Mouse (Mus musculus): ENCODE data around the gene Clp1. TPM values are rescaled to one million over a fixed set of nuclear protein-coding genes. Genes with fewer than 3 reads are reported as not detected.

Gene Clp1
- polyA plus RNA-seq, 1 experiment from 2014 or later = 28.7 TPM

MicroRNA genes within 50 kb of the gene (microRNA counts, 519-probe panel; counts per million panel counts)
- 4,650 counts per million, percentile 98 among the panel's probes with 10 or more counts for microRNA mmu-miR-130a

Small RNAs within 50 kb of the gene (microRNA-seq; reads per million reads assigned to microRNA genes)
- 21,511 reads per million, percentile 97 among the genes with 10 or more reads in this experiment for gene Mir130a

Other genes with a start within 250 kb of the Clp1 start
- gene Ctnnd1, start 76.6 kb downstream of the Clp1 start, polyA plus RNA-seq (2015; fragmentation: Nextera tagmentation; extraction: Ambion mirVana) = 51.3 and 52.7 TPM in 2 replicates
- gene Btbd18, start 68.3 kb downstream of the Clp1 start, polyA plus RNA-seq (2015; fragmentation: Nextera tagmentation; extraction: Ambion mirVana) = 0.08 and 0.11 TPM in 2 replicates
- gene Selenoh, start 56.6 kb downstream of the Clp1 start, polyA plus RNA-seq (2015; fragmentation: Nextera tagmentation; extraction: Ambion mirVana) = 211 and 227 TPM in 2 replicates
- gene Gm28635, start 49.3 kb downstream of the Clp1 start, polyA plus RNA-seq (2015; fragmentation: Nextera tagmentation; extraction: Ambion mirVana) = not detected in 2 replicates
- 27.6 and 30.3 TPM in 2 replicates for gene Med19, start 48.9 kb downstream of the Clp1 start, polyA plus RNA-seq (2015; fragmentation: Nextera tagmentation; extraction: Ambion mirVana)
- 95.2 and 98.7 TPM in 2 replicates for gene Tmx2, start 48.2 kb downstream of the Clp1 start, polyA plus RNA-seq (2015; fragmentation: Nextera tagmentation; extraction: Ambion mirVana)
- gene Zdhhc5, start 12.2 kb downstream of the Clp1 start, polyA plus RNA-seq (2015; fragmentation: Nextera tagmentation; extraction: Ambion mirVana) = 32.1 and 32.5 TPM in 2 replicates
- gene Ypel4, start 6.7 kb upstream of the Clp1 start, polyA plus RNA-seq (2015; fragmentation: Nextera tagmentation; extraction: Ambion mirVana) = 5.7 and 7.1 TPM in 2 replicates
- 6.5 and 7.0 TPM in 2 replicates for gene Gm19426, start 16.3 kb upstream of the Clp1 start, polyA plus RNA-seq (2015; fragmentation: Nextera tagmentation; extraction: Ambion mirVana)
- 47.0 and 55.8 TPM in 2 replicates for gene Serping1, start 48.1 kb upstream of the Clp1 start, polyA plus RNA-seq (2015; fragmentation: Nextera tagmentation; extraction: Ambion mirVana)
- 45.5 and 49.2 TPM in 2 replicates for gene Ube2l6, start 71.5 kb upstream of the Clp1 start, polyA plus RNA-seq (2015; fragmentation: Nextera tagmentation; extraction: Ambion mirVana)
- 0.76 and 3.4 TPM in 2 replicates for gene Smtnl1, start 95.3 kb upstream of the Clp1 start, polyA plus RNA-seq (2015; fragmentation: Nextera tagmentation; extraction: Ambion mirVana)
- 45.0 and 49.8 TPM in 2 replicates for gene Timm10, start 99.6 kb upstream of the Clp1 start, polyA plus RNA-seq (2015; fragmentation: Nextera tagmentation; extraction: Ambion mirVana)
- gene Slc43a1, start 111.5 kb upstream of the Clp1 start, polyA plus RNA-seq (2015; fragmentation: Nextera tagmentation; extraction: Ambion mirVana) = 14.5 and 16.5 TPM in 2 replicates
- 0.96 TPM in 2 replicates for gene Rtn4rl2, start 159.4 kb upstream of the Clp1 start, polyA plus RNA-seq (2015; fragmentation: Nextera tagmentation; extraction: Ambion mirVana)
- gene Slc43a3, start 209.2 kb upstream of the Clp1 start, polyA plus RNA-seq (2015; fragmentation: Nextera tagmentation; extraction: Ambion mirVana) = 32.4 and 36.2 TPM in 2 replicates

Data from limb, embryonic 15.5 days (tissue).